Comparison of ENCODE assay signal across 19 mouse cellular contexts in the genomic region with DNA sequence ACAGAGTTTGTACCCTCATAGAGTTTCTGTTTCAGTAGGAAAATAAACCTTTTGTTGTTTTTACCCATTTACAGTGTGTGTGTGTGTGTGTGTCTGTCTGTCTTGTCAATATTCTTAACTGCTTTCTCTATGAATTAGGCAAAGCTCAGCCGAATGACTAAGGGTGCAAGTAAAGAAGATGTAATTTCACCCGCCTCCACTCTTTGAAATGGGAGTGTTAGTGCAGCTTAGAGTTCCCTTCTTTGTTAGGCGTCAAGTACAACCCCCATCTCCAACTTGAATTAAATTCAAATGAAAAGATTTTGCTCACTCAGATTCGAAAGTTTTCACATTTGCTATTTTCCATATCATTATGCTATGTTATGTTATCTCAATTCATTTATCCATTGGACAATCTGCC.
"Had no signal": no experiment of that assay in that cellular context is flagged by ENCODE, and none has a peak within 500 bp of the region (broad histone marks: within the 10 kb centered on the region; RNA-seq: fewer than 3 reads in every experiment).

No protein-coding gene starts in this region.

- H3K4me2 ChIP-seq: liver, embryonic 15.5 days; lung, embryonic 15.5 days; midbrain, embryonic 11.5 days; midbrain, embryonic 13.5 days; midbrain, embryonic 15.5 days; neural tube, embryonic 12.5 days had no signal

- H3K27ac ChIP-seq: liver, embryonic 15.5 days; lung, embryonic 15.5 days; macrophage; midbrain, embryonic 13.5 days; midbrain, embryonic 15.5 days; neural tube, embryonic 12.5 days had no signal

- H3K27me3 ChIP-seq: liver, embryonic 15.5 days; lung, embryonic 15.5 days; megakaryocyte, embryonic 14.5 days; midbrain, embryonic 13.5 days; midbrain, embryonic 15.5 days; neural tube, embryonic 12.5 days had no signal

- H3K4me3 ChIP-seq: liver, embryonic 15.5 days; lung, embryonic 15.5 days; megakaryocyte, embryonic 14.5 days; midbrain, embryonic 13.5 days; midbrain, embryonic 15.5 days; neural tube, embryonic 12.5 days had no signal

- ATAC-seq: liver, postnatal 0 days; lung, postnatal 0 days; midbrain, embryonic 13.5 days; midbrain, embryonic 15.5 days had no signal

- H3K4me1 ChIP-seq: liver, embryonic 15.5 days; lung, embryonic 15.5 days; megakaryocyte, embryonic 14.5 days; midbrain, embryonic 13.5 days; midbrain, embryonic 15.5 days; neural tube, embryonic 12.5 days had no signal

- H3K9me3 ChIP-seq: liver, embryonic 15.5 days; lung, embryonic 15.5 days; megakaryocyte, embryonic 14.5 days; midbrain, embryonic 13.5 days; midbrain, embryonic 15.5 days; neural tube, embryonic 12.5 days had no signal

- H3K9ac ChIP-seq: liver, embryonic 15.5 days; liver, postnatal 0 days; lung, embryonic 15.5 days; midbrain, embryonic 13.5 days; midbrain, embryonic 15.5 days; neural tube, embryonic 12.5 days had no signal

- DNase-seq: liver, postnatal 0 days; lung, adult 2 months; lung, postnatal 14 days; lung, postnatal 36 days; retina, postnatal 1 day; right cerebral cortex, postnatal 25 days; right cerebral cortex, postnatal 4 days; spleen, adult 18-20 months; thymus, adult 2 months; thymus, postnatal 36 days had no signal

- H3K36me3 ChIP-seq: liver, embryonic 15.5 days; lung, embryonic 15.5 days; midbrain, embryonic 13.5 days; midbrain, embryonic 15.5 days; neural tube, embryonic 12.5 days had no signal
